Mouse (Mus musculus) MEL (cell line): Measurements from ENCODE around the gene Slc25a34. TPM values are rescaled to one million over a fixed set of nuclear protein-coding genes. Genes with fewer than 3 reads are reported as not detected.

Experiments used
- DNase-seq: peaks from one replicate; pipeline ENCODE4 v3.0.0; 2011; ENCODE audit warnings: low read depth, low spot score
- H3K27ac ChIP-seq: 2 replicates; pipeline ENCODE4 v1.5.1; 2012; ENCODE audit warnings: low read depth, mild to moderate bottlenecking, control low read depth, low read length, moderate library complexity; ENCODE audit not compliant: control insufficient read depth
- H3K27me3 ChIP-seq, 2 experiments: fragments of 150-350 bp in 1 of 2; sonication (generic) in 1 of 2; 2 replicates each; pipeline ENCODE4 v1.6.1; 2012; ENCODE audit warnings: low read length in 2 of 2, mild to moderate bottlenecking in 2 of 2, improper control_type of control experiment in 1 of 2, moderate library complexity in 1 of 2; ENCODE audit not compliant: insufficient read depth in 2 of 2, control insufficient read depth in 1 of 2
- H3K36me3 ChIP-seq, 2 experiments: 2 replicates each; pipeline ENCODE4 v1.6.1; 2012 to 2014; ENCODE audit warnings: low read length in 2 of 2, improper control_type of control experiment in 1 of 2, inconsistent platforms in 1 of 2, mild to moderate bottlenecking in 1 of 2; ENCODE audit not compliant: insufficient read depth in 2 of 2, control insufficient read depth in 1 of 2
- H3K4me1 ChIP-seq, 2 experiments: fragments of 150-350 bp in 1 of 2; sonication (generic) in 1 of 2; 2 replicates each; pipeline ENCODE4 v1.6.1; 2012; ENCODE audit warnings: low read length in 2 of 2, improper control_type of control experiment in 1 of 2, mild to moderate bottlenecking in 1 of 2; ENCODE audit not compliant: insufficient read depth in 2 of 2, control insufficient read depth in 1 of 2
- H3K4me3 ChIP-seq, 2 experiments: fragments of 150-350 bp in 1 of 2; sonication (generic) in 1 of 2; 2 replicates each; pipeline ENCODE4 v1.5.1; 2012; ENCODE audit warnings: low read depth in 2 of 2, low read length in 2 of 2, mild to moderate bottlenecking in 2 of 2, moderate library complexity in 2 of 2, control low read depth in 1 of 2, improper control_type of control experiment in 1 of 2; ENCODE audit not compliant: control insufficient read depth in 1 of 2, insufficient read depth in 1 of 2
- H3K79me2 ChIP-seq: 2 replicates; pipeline ENCODE4 v1.6.1; 2012; ENCODE audit warnings: mild to moderate bottlenecking, low read length, moderate library complexity; ENCODE audit not compliant: control insufficient read depth, poor library complexity, insufficient read depth
- H3K9ac ChIP-seq: 2 replicates; pipeline ENCODE4 v1.6.1; 2012; ENCODE audit warnings: low read depth, mild to moderate bottlenecking, control low read depth, low read length, moderate library complexity; ENCODE audit not compliant: control insufficient read depth, poor library complexity, severe bottlenecking
- H3K9me3 ChIP-seq: fragments of 150-350 bp; sonication (generic); replicated peaks from 2 replicates; pipeline ENCODE4 v1.6.1; 2012; ENCODE audit warnings: mild to moderate bottlenecking, low read length, improper control_type of control experiment, moderate library complexity; ENCODE audit not compliant: insufficient read depth
- BHLHE40 ChIP-seq: IDR thresholded peaks from 2 replicates; pipeline ENCODE4 v1.6.1; 2012; ENCODE audit warnings: low read depth, mild to moderate bottlenecking, inconsistent platforms, low read length, improper control_type of control experiment, borderline replicate concordance
- CHD1 ChIP-seq: IDR thresholded peaks from 2 replicates; pipeline ENCODE4 v1.6.1; 2012; ENCODE audit warnings: low read depth, mild to moderate bottlenecking, inconsistent platforms, low read length, improper control_type of control experiment
- CHD2 ChIP-seq: IDR thresholded peaks from 2 replicates; pipeline ENCODE4 v1.6.1; 2011; ENCODE audit warnings: low read length, improper control_type of control experiment
- E2F4 ChIP-seq: IDR thresholded peaks from 2 replicates; pipeline ENCODE4 v1.6.1; 2011; ENCODE audit warnings: low read depth, low read length, improper control_type of control experiment, borderline replicate concordance
- EP300 ChIP-seq, 2 experiments: IDR thresholded peaks; 2 replicates each; pipeline ENCODE4 v1.6.1; 2011; ENCODE audit warnings: improper control_type of control experiment in 2 of 2, low read length in 2 of 2, low read depth in 1 of 2, mild to moderate bottlenecking in 1 of 2
- ETS1 ChIP-seq: IDR thresholded peaks from 2 replicates; pipeline ENCODE4 v1.6.1; 2012; ENCODE audit warnings: low read depth, mild to moderate bottlenecking, inconsistent platforms, low read length, improper control_type of control experiment, moderate library complexity
- GATA1 ChIP-seq: IDR thresholded peaks from 2 replicates; pipeline ENCODE4 v1.6.1; 2011; ENCODE audit warnings: low read depth, low read length, improper control_type of control experiment
- HCFC1 ChIP-seq: IDR thresholded peaks from 2 replicates; pipeline ENCODE4 v1.6.1; 2012; ENCODE audit warnings: low read depth, mild to moderate bottlenecking, inconsistent platforms, low read length, improper control_type of control experiment, moderate library complexity
- KAT2A ChIP-seq: conservative IDR thresholded peaks from 2 replicates; pipeline ENCODE4 v1.6.1; 2012; ENCODE audit warnings: low read depth, low read length, improper control_type of control experiment, inconsistent platforms
- MAFK ChIP-seq: IDR thresholded peaks from 2 replicates; pipeline ENCODE4 v1.6.1; 2011; ENCODE audit warnings: low read depth, mild to moderate bottlenecking, low read length, improper control_type of control experiment, borderline replicate concordance
- MAZ ChIP-seq: IDR thresholded peaks from 2 replicates; pipeline ENCODE4 v1.6.1; 2012; ENCODE audit warnings: low read depth, mild to moderate bottlenecking, inconsistent platforms, low read length, improper control_type of control experiment
- MEF2A ChIP-seq: IDR thresholded peaks from 2 replicates; pipeline ENCODE4 v1.6.1; 2014; ENCODE audit warnings: low read depth, mild to moderate bottlenecking, inconsistent platforms, low read length, improper control_type of control experiment; ENCODE audit not compliant: poor library complexity, insufficient replicate concordance, severe bottlenecking; ENCODE audit errors: extremely low read depth
- MXI1 ChIP-seq: IDR thresholded peaks from 2 replicates; pipeline ENCODE4 v1.6.1; 2011; ENCODE audit warnings: mild to moderate bottlenecking, low read depth, low read length, improper control_type of control experiment
- MYC ChIP-seq: IDR thresholded peaks from 2 replicates; pipeline ENCODE4 v1.6.1; 2011; ENCODE audit warnings: low read depth, mild to moderate bottlenecking, low read length, improper control_type of control experiment, moderate library complexity
- NELFE ChIP-seq: IDR thresholded peaks from 2 replicates; pipeline ENCODE4 v1.6.1; 2011; ENCODE audit warnings: low read depth, low read length, improper control_type of control experiment
- NRF1 ChIP-seq: IDR thresholded peaks from 2 replicates; pipeline ENCODE4 v1.6.1; 2014; ENCODE audit warnings: low read depth, mild to moderate bottlenecking, inconsistent platforms, low read length, improper control_type of control experiment, moderate library complexity; ENCODE audit not compliant: poor library complexity, insufficient read depth, severe bottlenecking
- POLR2A ChIP-seq, 2 experiments: IDR thresholded peaks; 2 replicates each; pipeline ENCODE4 v1.6.1; 2011 to 2012; ENCODE audit warnings: low read length in 2 of 2, mild to moderate bottlenecking in 2 of 2, control low read depth in 1 of 2, improper control_type of control experiment in 1 of 2, low read depth in 1 of 2, moderate library complexity in 1 of 2; ENCODE audit not compliant: control insufficient read depth in 1 of 2, insufficient read depth in 1 of 2, poor library complexity in 1 of 2
- POLR2AphosphoS2 ChIP-seq: IDR thresholded peaks from 2 replicates; pipeline ENCODE4 v1.6.1; 2011; ENCODE audit warnings: low read length, improper control_type of control experiment
- POLR2AphosphoS5 ChIP-seq: IDR thresholded peaks from 2 replicates; pipeline ENCODE4 v1.6.1; 2012; ENCODE audit warnings: low read depth, borderline replicate concordance, mild to moderate bottlenecking, inconsistent platforms, low read length, moderate library complexity, mixed read lengths
- RAD21 ChIP-seq: IDR thresholded peaks from 2 replicates; pipeline ENCODE4 v1.6.1; 2011; ENCODE audit warnings: mild to moderate bottlenecking, low read depth, low read length, improper control_type of control experiment
- RCOR1 ChIP-seq: IDR thresholded peaks from 2 replicates; pipeline ENCODE4 v1.6.1; 2012; ENCODE audit warnings: low read depth, mild to moderate bottlenecking, inconsistent platforms, low read length, improper control_type of control experiment
- SIN3A ChIP-seq: IDR thresholded peaks from 2 replicates; pipeline ENCODE4 v1.6.1; 2012; ENCODE audit warnings: low read length, improper control_type of control experiment, inconsistent platforms
- SMC3 ChIP-seq: IDR thresholded peaks from 2 replicates; pipeline ENCODE4 v1.6.1; 2011; ENCODE audit warnings: low read depth, low read length, improper control_type of control experiment
- TAL1 ChIP-seq: IDR thresholded peaks from 2 replicates; pipeline ENCODE4 v1.6.1; 2012; ENCODE audit warnings: mild to moderate bottlenecking, inconsistent platforms, low read length, moderate library complexity, mixed read lengths
- TBP ChIP-seq: IDR thresholded peaks from 2 replicates; pipeline ENCODE4 v1.8.0; 2011; ENCODE audit warnings: low read depth, low read length, improper control_type of control experiment
- USF1 ChIP-seq: IDR thresholded peaks from 2 replicates; pipeline ENCODE4 v1.6.1; 2014; ENCODE audit warnings: low read depth, mild to moderate bottlenecking, inconsistent platforms, low read length, improper control_type of control experiment, moderate library complexity
- USF2 ChIP-seq, 2 experiments: IDR thresholded peaks; 2 replicates each; pipeline ENCODE4 v1.6.1; 2011 to 2012; ENCODE audit warnings: improper control_type of control experiment in 2 of 2, low read length in 2 of 2, borderline replicate concordance in 1 of 2, inconsistent platforms in 1 of 2, low read depth in 1 of 2, mild to moderate bottlenecking in 1 of 2; ENCODE audit not compliant: insufficient read depth in 1 of 2
- ZC3H11A ChIP-seq: IDR thresholded peaks from 2 replicates; pipeline ENCODE4 v1.6.1; 2012; ENCODE audit warnings: low read depth, mild to moderate bottlenecking, inconsistent platforms, low read length, improper control_type of control experiment
- ZKSCAN1 ChIP-seq: IDR thresholded peaks from 2 replicates; pipeline ENCODE4 v1.6.1; 2012; ENCODE audit warnings: low read depth, mild to moderate bottlenecking, inconsistent platforms, low read length, improper control_type of control experiment, moderate library complexity
- ZNF384 ChIP-seq: IDR thresholded peaks from 2 replicates; pipeline ENCODE4 v1.6.1; 2012; ENCODE audit warnings: low read depth, mild to moderate bottlenecking, inconsistent platforms, low read length, improper control_type of control experiment
- polyA plus RNA-seq, 2 experiments: library from polyadenylated mRNA; stranded (reverse) in 1 of 2; unstranded in 1 of 2; fragments of >175 nt in 1 of 2; fragments of >200 nt in 1 of 2; gene quantifications; 2 replicates each; pipeline versions ENCODE4 v1.2.1 to v1.2.4; 2012; ENCODE audit warnings: low replicate concordance in 2 of 2, low read depth in 1 of 2; ENCODE audit not compliant: insufficient read length in 2 of 2, insufficient read depth in 1 of 2, missing spikeins in 1 of 2
- total RNA-seq: library from RNA; depleted of rRNA; stranded (reverse); fragments of 300-350 nt; gene quantifications from 2 replicates; pipeline ENCODE4 v1.2.3, GENCODE M21; 2012

Slc25a34 gene
- total and polyA plus RNA-seq, 3 experiments = 0.10 TPM; not detected in 2

DNA sequence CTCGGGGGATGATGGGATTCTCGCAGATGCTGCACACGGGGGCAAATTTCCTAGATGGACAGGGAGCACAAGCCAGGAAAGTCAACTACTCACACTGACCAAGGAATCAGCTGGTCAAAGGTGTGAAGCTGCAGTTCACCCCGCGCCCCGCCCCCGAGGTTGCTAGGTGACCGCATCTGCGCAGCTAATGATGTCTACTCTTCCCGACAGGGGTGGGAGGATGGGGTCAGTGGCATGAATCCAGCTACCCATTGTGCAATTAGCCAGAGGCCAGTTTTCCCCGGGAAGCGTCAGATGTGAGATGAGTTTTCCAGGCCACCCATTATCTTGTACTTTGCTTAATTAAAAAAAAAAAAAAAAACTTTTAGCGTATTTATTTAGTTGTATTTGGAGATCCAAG lies 42.6 kb downstream of the Slc25a34 start:
- Histone ChIP-seq H3K27ac (no peak overlapping the region), H3K79me2 (no peaks in the 10 kb centered on the region)
- no peak for TF ChIP-seq SIN3A
- TF ChIP-seq USF2 (IDR thresholded peaks at IDR 0.05; ENCODE audit: borderline replicate concordance in 1 of 2, insufficient read depth in 1 of 2, low read depth in 1 of 2, low read length in 2 of 2) = no peak
- TF ChIP-seq KAT2A = no peak
- no peak for TF ChIP-seq ZNF384
- no peak for TF ChIP-seq MXI1
- TF ChIP-seq E2F4 = no peak
- TF ChIP-seq POLR2AphosphoS2 = no peak
- TF ChIP-seq POLR2AphosphoS5 = no peak
- TF ChIP-seq USF1 = no peak
- no peak for TF ChIP-seq SMC3
- TF ChIP-seq ETS1 = no peak
- TF ChIP-seq RAD21 = no peak
- no peak for TF ChIP-seq POLR2A (IDR thresholded peaks at IDR 0.05; ENCODE audit: control insufficient read depth in 1 of 2, insufficient read depth in 1 of 2, low read depth in 1 of 2, low read length in 2 of 2, poor library complexity in 1 of 2)
- TF ChIP-seq MEF2A = no peak
- TF ChIP-seq ZKSCAN1 = no peak
- no peak for TF ChIP-seq CHD1
- TF ChIP-seq MYC = no peak
- no peak for TF ChIP-seq GATA1
- TF ChIP-seq CHD2 = no peak
- TF ChIP-seq, all 39 proteins: peak for 0
- no peak overlapping the region for H3K9ac ChIP-seq
- H3K4me3 ChIP-seq = no peak overlapping the region
- no peaks in the 10 kb centered on the region for H3K36me3 ChIP-seq
- no peaks in the 10 kb centered on the region for H3K9me3 ChIP-seq
- no peaks in the 10 kb centered on the region for H3K27me3 ChIP-seq
- no peak for DNase-seq
- peaks cover 0 to 11% of the 10 kb centered on the region in 2 experiments; a peak in 1 of 4 replicates for H3K4me1 ChIP-seq

DNA sequence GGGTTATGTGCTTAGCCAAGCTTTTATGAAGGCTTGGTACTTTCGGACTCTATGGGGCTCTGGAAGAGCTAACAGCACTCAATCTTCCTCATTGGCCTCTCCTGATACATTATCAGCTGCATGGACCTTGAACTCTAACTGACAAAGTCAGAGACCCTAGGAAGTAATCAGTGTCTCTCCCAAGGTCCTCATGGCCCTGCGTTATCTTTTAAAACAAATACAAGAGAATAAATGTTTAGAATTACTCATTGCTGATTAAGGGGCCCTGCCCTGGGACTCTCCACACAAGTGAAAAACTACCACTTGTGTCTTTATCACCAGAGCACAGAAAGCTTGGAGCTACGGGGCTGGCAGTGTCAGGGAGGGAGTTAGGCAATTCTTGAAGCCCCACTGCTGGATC lies 44.8 kb downstream of the Slc25a34 start:
- H3K27ac ChIP-seq = no peak overlapping the region
- no peaks in the 10 kb centered on the region for H3K36me3 ChIP-seq
- no peaks in the 10 kb centered on the region for H3K79me2 ChIP-seq
- no peaks in the 10 kb centered on the region for H3K9me3 ChIP-seq
- DNase-seq = peak; percentile 62
- H3K4me3 ChIP-seq = no peak overlapping the region
- peaks cover 0 to 11% of the 10 kb centered on the region in 2 experiments; a peak in 1 of 4 replicates for H3K4me1 ChIP-seq
- no peaks in the 10 kb centered on the region for H3K27me3 ChIP-seq
- H3K9ac ChIP-seq = no peak overlapping the region
- no peak for TF ChIP-seq MAZ
- TF ChIP-seq EP300 (IDR thresholded peaks at IDR 0.05; ENCODE audit: low read depth in 1 of 2, low read length in 2 of 2) = peak; percentile 52 to 55; a peak in 2 of 4 replicates
- no peak for TF ChIP-seq CHD2
- TF ChIP-seq ZNF384 = no peak
- TF ChIP-seq HCFC1 = no peak
- TF ChIP-seq GATA1 = peak; percentile 50; the same call in 1 of the 2 replicates
- no peak for TF ChIP-seq ETS1
- no peak for TF ChIP-seq BHLHE40
- no peak for TF ChIP-seq NELFE
- no peak for TF ChIP-seq MXI1
- no peak for TF ChIP-seq CHD1
- TF ChIP-seq MAFK = no peak
- peak; percentile 52; the same call in 1 of the 2 replicates for TF ChIP-seq RCOR1
- no peak for TF ChIP-seq RAD21
- no peak for TF ChIP-seq E2F4
- TF ChIP-seq MYC = no peak
- TF ChIP-seq TBP = no peak
- no peak for TF ChIP-seq ZC3H11A
- TF ChIP-seq USF1 = no peak
- TF ChIP-seq TAL1 = peak; percentile 41; the same call in 1 of the 2 replicates
- no peak for TF ChIP-seq NRF1
- TF ChIP-seq SIN3A = no peak
- TF ChIP-seq SMC3 = no peak
